Mouse (Mus musculus): ENCODE measurements around the gene Popdc3. TPM values are rescaled to one million over a fixed set of nuclear protein-coding genes. Genes with fewer than 3 reads are reported as not detected.

Gene Popdc3
- polyA plus RNA-seq, 1 experiment from 2014 or later = 0.49 TPM

- H3K9me3 ChIP-seq (replicated peaks) = no peaks in the 10 kb centered on the region
- H3K4me2 ChIP-seq = no peak overlapping the region
- peaks cover 67% of the 10 kb centered on the region for H3K36me3 ChIP-seq (ENCODE audit: poor library complexity, severe bottlenecking)
- no peak overlapping the region for H3K9ac ChIP-seq
- no peak overlapping the region for H3K4me3 ChIP-seq
- peaks cover 20% of the 10 kb centered on the region for H3K4me1 ChIP-seq
- WGBS = 60% methylated on average over 12 of the region's 12 CpGs
- no peaks in the 10 kb centered on the region for H3K27me3 ChIP-seq
- H3K27ac ChIP-seq = no peak overlapping the region
- ATAC-seq = peak; percentile 34; the same call in 1 of the 2 replicates
Measured at GRCm38 (mm10) chr10:45151771-45152692, 25.9 kb upstream of the Popdc3 start.

- no peak overlapping the region for H3K4me3 ChIP-seq
- peaks cover 82% of the 10 kb centered on the region for H3K36me3 ChIP-seq (ENCODE audit: poor library complexity, severe bottlenecking)
- H3K9me3 ChIP-seq (replicated peaks) = no peaks in the 10 kb centered on the region
- no peaks in the 10 kb centered on the region for H3K27me3 ChIP-seq
- no peak overlapping the region for H3K9ac ChIP-seq
- H3K4me1 ChIP-seq = peaks cover 13% of the 10 kb centered on the region
- WGBS = 97% methylated on average over 14 of the region's 14 CpGs
- no peak overlapping the region for H3K27ac ChIP-seq
- no peak overlapping the region for H3K4me2 ChIP-seq
- no peak for ATAC-seq
Measured at GRCm38 (mm10) chr10:45154557-45155060, 23.3 kb upstream of the Popdc3 start.

- H3K4me3 ChIP-seq = no peak overlapping the region
- H3K27ac ChIP-seq = no peak overlapping the region
- H3K27me3 ChIP-seq = no peaks in the 10 kb centered on the region
- ATAC-seq = no peak
- no peak overlapping the region for H3K9ac ChIP-seq
- 92% methylated on average over 8 of the region's 8 CpGs for WGBS
- 0 out of 2 replicates have a peak, but pooled peaks cover under 1% of the 10 kb centered on the region for H3K36me3 ChIP-seq (ENCODE audit: poor library complexity, severe bottlenecking)
- no peaks in the 10 kb centered on the region for H3K4me1 ChIP-seq
- no peak overlapping the region for H3K4me2 ChIP-seq
- H3K9me3 ChIP-seq (replicated peaks) = no peaks in the 10 kb centered on the region
Measured at GRCm38 (mm10) chr10:45165851-45166250, 12.0 kb upstream of the Popdc3 start.

GRCm38 (mm10) chr10:45173927-45174326 lies 4.0 kb upstream of the Popdc3 start:
- Histone ChIP-seq H3K9me3 (replicated peaks) (no peaks in the 10 kb centered on the region), H3K36me3 (ENCODE audit: poor library complexity, severe bottlenecking) (no peaks in the 10 kb centered on the region), H3K4me3 (no peak overlapping the region), H3K27ac (no peak overlapping the region), H3K9ac (no peak overlapping the region), H3K4me1 (no peaks in the 10 kb centered on the region), H3K4me2 (no peak overlapping the region), H3K27me3 (no peaks in the 10 kb centered on the region)
- ATAC-seq = no peak
- WGBS = 89% methylated on average over 8 of the region's 8 CpGs

- H3K4me3 ChIP-seq = no peak overlapping the region
- 98% methylated on average over 3 of the region's 3 CpGs for WGBS
- no peaks in the 10 kb centered on the region for H3K36me3 ChIP-seq (ENCODE audit: poor library complexity, severe bottlenecking)
- H3K9me3 ChIP-seq (replicated peaks) = no peaks in the 10 kb centered on the region
- H3K4me1 ChIP-seq = no peaks in the 10 kb centered on the region
- ATAC-seq = no peak
- H3K27ac ChIP-seq = no peak overlapping the region
- no peaks in the 10 kb centered on the region for H3K27me3 ChIP-seq
- H3K9ac ChIP-seq = no peak overlapping the region
- H3K4me2 ChIP-seq = no peak overlapping the region
Measured at GRCm38 (mm10) chr10:45174345-45174744, 3.6 kb upstream of the Popdc3 start.

- H3K36me3 ChIP-seq (ENCODE audit: poor library complexity, severe bottlenecking) = no peaks in the 10 kb centered on the region
- 95% methylated on average over 4 of the region's 4 CpGs for WGBS
- no peaks in the 10 kb centered on the region for H3K27me3 ChIP-seq
- H3K9ac ChIP-seq = no peak overlapping the region
- no peak overlapping the region for H3K4me2 ChIP-seq
- ATAC-seq = no peak
- no peaks in the 10 kb centered on the region for H3K4me1 ChIP-seq
- H3K9me3 ChIP-seq (replicated peaks) = no peaks in the 10 kb centered on the region
- no peak overlapping the region for H3K27ac ChIP-seq
- no peak overlapping the region for H3K4me3 ChIP-seq
Measured at GRCm38 (mm10) chr10:45180677-45181326, 2.9 kb downstream of the Popdc3 start.

- no peak overlapping the region for H3K4me3 ChIP-seq
- 91% methylated on average over 3 of the region's 3 CpGs for WGBS
- no peaks in the 10 kb centered on the region for H3K27me3 ChIP-seq
- no peaks in the 10 kb centered on the region for H3K36me3 ChIP-seq (ENCODE audit: poor library complexity, severe bottlenecking)
- H3K27ac ChIP-seq = no peak overlapping the region
- ATAC-seq = no peak
- H3K4me1 ChIP-seq = no peaks in the 10 kb centered on the region
- no peak overlapping the region for H3K9ac ChIP-seq
- H3K9me3 ChIP-seq (replicated peaks) = no peaks in the 10 kb centered on the region
- H3K4me2 ChIP-seq = no peak overlapping the region
Measured at GRCm38 (mm10) chr10:45181344-45181743, 3.4 kb downstream of the Popdc3 start.

GRCm38 (mm10) chr10:45185457-45185856 lies 7.6 kb downstream of the Popdc3 start:
- no peak overlapping the region for H3K4me3 ChIP-seq
- ATAC-seq = no peak

GRCm38 (mm10) chr10:45193330-45194310 lies 15.7 kb downstream of the Popdc3 start:
- H3K4me1 ChIP-seq = no peaks in the 10 kb centered on the region; the same call in 1 of the 2 replicates
- no peaks in the 10 kb centered on the region for H3K9me3 ChIP-seq (replicated peaks)
- ATAC-seq = no peak
- H3K9ac ChIP-seq = no peak overlapping the region
- no peak overlapping the region for H3K4me2 ChIP-seq
- no peaks in the 10 kb centered on the region for H3K27me3 ChIP-seq
- H3K4me3 ChIP-seq = no peak overlapping the region
- no peaks in the 10 kb centered on the region for H3K36me3 ChIP-seq (ENCODE audit: poor library complexity, severe bottlenecking)
- H3K27ac ChIP-seq = no peak overlapping the region
- WGBS = 67% methylated on average over 14 of the region's 14 CpGs

More at GRCm38 (mm10) chr10:45185457-45185856, 7.6 kb downstream of the Popdc3 start:
- no peaks in the 10 kb centered on the region for H3K27me3 ChIP-seq
- H3K36me3 ChIP-seq (ENCODE audit: poor library complexity, severe bottlenecking) = no peaks in the 10 kb centered on the region
- no peak overlapping the region for H3K27ac ChIP-seq
- no peaks in the 10 kb centered on the region for H3K4me1 ChIP-seq
- WGBS = 94% methylated on average over 2 of the region's 2 CpGs
- no peaks in the 10 kb centered on the region for H3K9me3 ChIP-seq (replicated peaks)
- H3K9ac ChIP-seq = no peak overlapping the region
- H3K4me2 ChIP-seq = no peak overlapping the region

- no peak overlapping the region for H3K4me3 ChIP-seq
- no peak overlapping the region for H3K27ac ChIP-seq
- no peaks in the 10 kb centered on the region for H3K27me3 ChIP-seq
- no peak overlapping the region for H3K9ac ChIP-seq
- no peak for ATAC-seq
- no peaks in the 10 kb centered on the region for H3K9me3 ChIP-seq (replicated peaks)
- H3K4me1 ChIP-seq = no peaks in the 10 kb centered on the region; the same call in 1 of the 2 replicates
- no peak overlapping the region for H3K4me2 ChIP-seq
- no peaks in the 10 kb centered on the region for H3K36me3 ChIP-seq (ENCODE audit: poor library complexity, severe bottlenecking)
- 84% methylated on average over 5 of the region's 5 CpGs for WGBS
Measured at GRCm38 (mm10) chr10:45194531-45194930, 16.6 kb downstream of the Popdc3 start.

GRCm38 (mm10) chr10:45204582-45204981 lies 26.7 kb downstream of the Popdc3 start:
- Histone ChIP-seq H3K36me3 (ENCODE audit: poor library complexity, severe bottlenecking) (no peaks in the 10 kb centered on the region), H3K4me3 (no peak overlapping the region), H3K27ac (no peak overlapping the region), H3K9ac (no peak overlapping the region), H3K27me3 (no peaks in the 10 kb centered on the region), H3K4me1 (no peaks in the 10 kb centered on the region), H3K4me2 (no peak overlapping the region), H3K9me3 (replicated peaks) (no peaks in the 10 kb centered on the region; the same call in 1 of the 2 replicates)
- WGBS = 62% methylated on average over 1 of the region's 1 CpGs
- ATAC-seq = no peak

Measured in forebrain, embryonic 13.5 days (tissue).